Mouse (Mus musculus) gastrocnemius, postnatal 25 days (tissue): Measurements from ENCODE around the gene Trim50. TPM values are rescaled to one million over a fixed set of nuclear protein-coding genes. Genes with fewer than 3 reads are reported as not detected.
"Not testable (repeated sequence)": the region's sequence is repeated elsewhere in the genome, so short reads cannot be mapped to it uniquely, and the experiment has no call there.

Experiments used
- DNase-seq: peaks from one replicate; pipeline ENCODE4 v3.0.0; 2022
- long read RNA-seq, 2 experiments: library from polyadenylated mRNA; stranded (forward); transcript quantifications; one replicate each; pipeline ENCODE4 v2.0.0; 2021
- total RNA-seq, 2 experiments: library from RNA; stranded (reverse); gene quantifications; 1 replicate in 1 of 2; 2 replicates in 1 of 2; pipeline ENCODE4 v1.2.3; 2021

Trim50 gene
- not detected for total RNA-seq
- long read RNA-seq, experiment 1, result 0 reads
- long read RNA-seq, experiment 2, result 0 reads

DNA sequence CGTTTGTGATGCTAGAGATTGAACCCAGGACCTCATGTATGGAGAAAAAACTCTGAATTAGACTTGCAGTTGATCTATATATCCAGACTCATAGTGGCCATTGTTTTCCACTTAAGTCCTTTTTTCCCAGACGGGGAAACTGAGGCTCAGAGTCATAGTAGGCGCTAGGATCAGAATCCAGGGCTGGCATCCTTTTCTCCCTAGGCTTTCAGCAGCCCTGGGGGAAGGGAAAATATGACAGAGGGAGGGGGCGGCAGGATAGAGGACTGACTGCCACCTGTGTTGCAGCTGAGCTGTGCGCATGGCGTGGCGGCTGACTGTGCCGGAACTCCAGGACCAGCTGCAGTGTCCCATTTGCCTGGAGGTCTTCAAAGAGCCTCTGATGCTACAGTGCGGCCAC lies at the start of gene Trim50:
TSS of gene Trim50 (plus strand) at position 301 of the 400 bp plus-strand sequence.
- no peak for DNase-seq

DNA sequence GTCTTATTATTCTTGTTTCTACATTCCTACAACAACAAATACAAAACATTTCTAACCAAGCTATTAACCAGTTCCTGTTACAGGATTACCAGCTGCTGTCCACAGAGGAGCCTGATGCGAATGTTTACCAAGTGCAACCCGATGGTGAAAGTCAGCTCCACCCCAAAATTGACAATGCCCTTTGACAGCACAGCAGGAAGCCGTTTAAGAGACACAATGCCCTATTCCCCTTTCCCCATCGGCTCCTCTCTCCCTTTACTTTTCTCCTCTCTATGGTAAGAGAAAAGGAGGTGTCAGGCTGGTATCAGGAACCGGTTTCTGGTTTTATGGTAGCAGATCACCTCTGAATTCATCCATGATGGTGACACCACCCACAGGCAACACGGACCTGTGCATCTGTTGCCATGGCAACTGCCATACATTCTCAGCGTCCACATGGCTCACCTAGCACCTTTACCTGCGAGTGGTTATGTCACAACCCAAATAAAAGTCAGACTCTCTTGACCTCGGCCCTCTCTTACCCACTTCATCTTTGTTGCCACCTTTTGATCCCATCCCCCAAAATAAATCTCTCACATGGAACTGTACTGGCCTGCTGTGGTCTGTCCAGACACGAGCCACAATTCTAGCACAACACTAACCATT lies 46.7 kb upstream of the Trim50 start:
- no peak for DNase-seq

DNA sequence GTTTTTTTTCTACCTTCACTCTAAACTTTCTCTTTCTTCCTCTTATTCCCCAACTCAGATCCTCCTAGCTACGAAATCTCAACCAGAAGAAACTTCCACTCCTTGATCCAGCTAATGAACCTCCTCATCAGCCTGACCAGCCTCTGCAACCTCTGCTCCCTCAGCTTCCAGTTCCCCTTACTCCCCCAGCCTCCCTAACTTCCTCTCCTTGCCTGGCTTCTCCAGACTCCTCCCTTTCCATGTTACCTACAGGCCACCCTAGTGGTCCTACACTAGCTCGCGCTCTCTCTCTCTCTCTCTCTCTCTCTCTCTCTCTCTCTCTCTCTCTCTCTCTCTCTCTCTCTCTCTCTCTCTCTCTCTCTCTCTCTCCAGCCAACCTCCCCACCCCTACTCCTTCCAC lies 36.9 kb upstream of the Trim50 start:
- DNase-seq, result no peak

DNA sequence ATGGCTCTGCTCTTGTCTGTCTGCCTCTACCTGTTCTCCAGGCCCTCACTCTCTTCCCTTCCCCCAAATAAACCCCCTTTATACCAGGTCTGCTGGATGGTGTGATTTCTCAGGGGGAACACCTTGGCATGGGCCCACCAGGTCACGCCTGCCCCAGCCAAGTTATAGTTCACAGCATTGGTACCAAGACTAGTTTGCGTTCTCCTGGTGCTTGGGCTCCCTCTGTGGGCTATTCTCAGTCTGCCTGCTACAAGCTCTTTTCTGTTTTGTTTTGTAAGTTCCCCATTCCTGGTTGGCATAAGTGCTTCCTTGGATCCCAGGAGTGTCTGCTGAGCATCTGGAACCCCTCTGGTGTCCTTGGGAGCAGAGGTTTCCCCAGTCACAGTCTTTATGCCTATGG lies 33.2 kb upstream of the Trim50 start:
- DNase-seq, result no peak

DNA sequence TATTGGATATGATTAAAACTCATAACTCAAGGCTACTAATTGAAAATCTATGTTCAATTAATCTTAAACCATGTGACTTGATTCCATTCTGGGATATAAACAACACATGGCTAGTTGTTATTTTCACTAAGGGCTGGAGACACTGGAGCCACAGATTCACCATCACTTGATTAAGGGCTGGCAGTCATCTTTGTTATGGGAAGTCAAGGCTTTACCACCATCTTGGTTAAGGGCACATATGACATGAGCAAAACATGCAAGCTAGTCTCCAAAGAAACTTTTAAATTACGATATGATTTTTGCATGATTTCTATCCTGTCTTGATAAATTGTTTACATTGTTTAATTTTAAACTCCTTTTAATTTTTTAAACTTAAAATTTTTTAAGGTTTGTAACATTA lies 30.9 kb upstream of the Trim50 start:
- DNase-seq, result no peak

DNA sequence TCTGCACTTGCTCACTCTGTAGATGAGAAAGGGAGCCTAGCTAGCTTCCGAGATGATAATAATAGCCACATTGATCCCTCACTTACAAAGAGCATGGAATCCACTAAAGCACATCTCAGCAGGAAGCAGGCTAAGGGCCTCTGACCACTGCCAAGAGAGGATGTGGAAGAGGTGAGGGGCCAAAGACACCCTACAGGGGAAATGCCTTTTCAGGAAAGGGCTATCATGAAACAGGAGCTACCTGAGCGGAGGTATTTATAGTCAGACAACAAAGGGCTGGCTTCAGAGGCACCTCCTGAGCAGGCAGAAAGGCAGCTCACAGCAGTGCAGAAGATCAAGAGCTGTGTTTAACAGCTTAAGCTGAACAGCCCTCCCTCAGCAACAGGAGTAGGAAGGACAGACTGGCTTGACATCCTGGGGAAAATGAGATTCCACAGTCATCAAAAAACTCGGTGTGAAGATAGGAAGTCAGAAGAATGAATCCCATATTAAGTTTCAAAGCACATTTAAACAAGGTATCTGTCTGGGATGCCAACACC lies 26.9 kb upstream of the Trim50 start:
- DNase-seq, result no peak

DNA sequence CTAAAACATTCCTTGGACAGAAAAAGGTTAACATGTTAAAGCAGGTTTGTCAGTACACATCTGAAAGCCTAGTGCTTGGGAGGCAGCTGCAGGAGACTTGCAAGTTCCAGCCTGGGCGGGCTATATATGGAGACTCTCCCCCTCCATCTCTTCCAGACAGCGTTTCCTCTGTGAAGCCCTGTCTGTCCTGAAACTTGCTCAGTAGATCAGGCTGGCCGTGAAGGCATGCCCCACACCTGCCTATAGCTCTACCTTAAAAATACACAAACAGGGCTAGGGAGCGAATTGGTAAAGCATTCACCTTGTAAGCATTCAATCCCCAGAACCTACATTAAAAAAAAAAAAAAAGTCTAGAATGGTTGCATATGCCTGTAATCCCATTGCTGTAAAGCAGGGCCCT lies 23.6 kb upstream of the Trim50 start:
- no peak for DNase-seq

DNA sequence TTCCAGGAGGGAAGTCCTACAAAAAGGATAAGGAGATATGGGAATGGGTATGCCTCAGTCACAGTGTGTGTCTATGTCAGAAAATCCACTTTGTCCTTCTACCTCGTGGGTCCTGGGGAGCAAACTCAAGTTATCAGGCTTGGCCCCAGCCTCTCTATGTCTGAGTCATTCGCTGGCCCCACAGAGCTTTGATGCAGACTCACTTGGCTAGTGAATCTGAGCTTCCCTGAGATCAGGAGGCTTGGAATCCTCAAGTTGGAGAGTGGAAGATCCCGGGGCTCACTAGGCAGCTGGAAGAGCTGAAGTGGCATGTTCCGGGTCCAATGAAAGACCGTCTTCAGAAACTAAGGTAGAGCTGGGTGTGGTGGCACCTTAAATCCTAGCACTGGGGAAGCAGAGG lies 22.9 kb upstream of the Trim50 start:
- no peak for DNase-seq

DNA sequence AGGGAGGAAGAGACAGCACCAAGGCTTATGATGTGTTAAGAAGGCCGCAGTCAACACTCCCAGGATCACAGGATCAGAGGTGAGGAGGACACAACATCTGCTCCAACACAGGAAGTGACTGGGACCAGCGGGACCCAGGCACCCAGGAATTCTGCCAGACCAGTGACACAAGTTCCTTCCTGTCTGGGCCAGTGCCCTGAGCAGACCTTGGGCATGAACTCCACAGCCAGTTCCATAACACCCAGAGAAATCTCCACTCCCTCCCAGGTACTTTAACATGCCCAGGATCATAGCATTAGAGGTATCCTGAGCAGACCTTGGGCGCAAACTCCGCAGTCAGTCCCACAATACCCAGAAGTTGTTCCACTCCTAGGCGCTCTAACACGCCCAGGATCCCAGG lies 21.9 kb upstream of the Trim50 start:
- DNase-seq, result no peak

DNA sequence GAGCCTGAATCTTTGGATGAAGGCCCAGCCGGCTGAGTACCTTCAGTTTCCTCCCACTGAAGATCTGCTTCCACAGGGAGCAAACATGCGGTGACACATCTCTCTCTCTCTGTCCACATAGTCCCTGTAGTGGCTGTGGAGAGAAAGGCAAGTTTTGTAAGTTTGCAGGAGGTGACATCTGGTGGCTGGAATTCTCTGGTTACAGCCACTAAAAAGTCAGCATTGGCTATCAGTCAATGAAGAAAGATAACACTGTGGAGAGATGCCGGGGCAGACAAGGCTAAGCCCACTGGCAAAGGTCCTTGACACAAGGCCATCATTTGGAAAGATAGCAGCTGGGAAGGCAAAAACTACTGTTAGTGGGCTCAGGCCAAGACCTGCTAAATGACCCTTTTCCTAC lies 15.5 kb upstream of the Trim50 start:
- no peak for DNase-seq

DNA sequence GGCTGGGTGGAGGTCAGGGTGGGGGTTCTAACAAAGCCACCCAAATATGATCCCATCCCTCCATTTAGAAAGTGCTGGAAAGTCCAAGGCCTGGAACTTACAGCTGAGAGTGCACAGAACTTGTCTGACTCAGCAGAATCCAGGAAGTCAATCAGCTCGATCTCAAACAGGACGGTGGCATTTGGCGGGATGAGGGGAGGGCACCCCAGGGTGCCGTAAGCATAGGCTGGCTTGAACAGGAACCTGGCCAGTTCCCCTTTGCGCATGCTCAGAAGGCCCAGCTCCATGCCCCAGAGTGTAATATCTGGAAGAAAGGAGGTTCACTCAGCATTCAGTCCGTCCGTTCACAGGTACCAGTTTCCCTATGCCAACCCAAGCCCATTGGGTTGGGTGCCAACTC lies 7.1 kb upstream of the Trim50 start:
- DNase-seq, result no peak

DNA sequence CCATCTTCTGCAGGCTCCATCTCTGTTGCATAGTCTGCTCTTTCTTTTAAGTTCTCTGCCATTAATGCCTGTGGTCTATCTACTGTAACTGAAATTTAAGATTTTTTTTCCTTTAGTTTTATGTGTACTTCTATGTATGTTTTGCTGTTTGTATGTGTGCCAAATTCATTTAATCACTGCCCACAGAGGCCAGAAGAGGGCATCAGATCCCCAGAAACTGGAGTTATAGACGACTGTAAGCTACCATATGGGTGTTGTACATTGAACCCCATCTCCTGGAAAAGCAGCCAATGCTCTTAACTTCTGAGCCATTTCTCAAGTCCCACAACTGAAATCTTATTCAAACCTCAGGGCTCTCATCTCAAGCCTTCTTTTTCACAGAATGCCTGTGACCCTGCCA lies 6.7 kb upstream of the Trim50 start:
- no peak for DNase-seq

DNA sequence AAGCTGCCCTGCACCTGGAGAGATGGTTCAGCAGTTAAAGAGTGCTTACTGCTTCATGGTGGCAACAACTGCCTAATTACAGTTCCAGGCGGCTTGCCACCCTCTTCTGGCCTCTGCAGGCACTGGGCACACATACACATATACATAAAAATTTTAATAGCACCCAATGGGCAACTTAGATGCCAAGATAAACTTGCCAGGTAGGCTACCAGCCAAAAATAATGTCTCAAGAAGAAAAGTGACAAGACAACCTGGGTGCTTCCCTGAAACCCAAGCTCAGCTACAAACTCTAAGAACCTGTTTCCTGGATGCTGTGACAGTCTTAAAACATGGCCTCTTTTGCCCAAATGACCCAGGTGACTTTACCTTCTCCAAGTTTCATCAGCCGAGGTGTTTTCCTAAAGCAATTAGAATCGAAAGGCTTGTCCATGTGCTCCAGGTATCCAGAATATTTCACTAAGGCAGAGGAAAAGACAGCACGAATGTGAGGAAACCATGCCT lies 5.5 kb upstream of the Trim50 start:
- DNase-seq, result no peak

DNA sequence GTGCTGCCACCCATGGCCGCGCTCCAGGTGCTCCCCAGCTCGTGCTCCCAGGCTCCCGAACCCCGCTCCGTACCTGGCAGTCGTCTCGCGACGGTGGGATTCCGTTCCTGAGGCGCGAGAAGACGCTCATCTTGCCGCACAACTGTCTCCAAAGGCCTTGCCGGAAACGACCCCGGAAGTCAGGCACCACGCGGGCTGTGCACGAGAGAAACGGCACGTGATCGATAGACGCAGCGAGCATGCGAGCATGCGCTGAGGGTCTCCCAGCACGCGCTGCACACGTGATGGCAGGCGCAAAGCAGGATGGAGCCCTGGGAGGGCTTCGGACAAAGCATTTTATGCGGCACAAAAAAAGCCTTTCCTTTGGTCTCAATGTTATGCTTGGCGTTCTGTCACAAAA lies 3.2 kb upstream of the Trim50 start, which contains the start of gene Fkbp6:
TSS of gene Fkbp6 (minus strand) at position 183 of the 400 bp plus-strand sequence.
- DNase-seq, result no peak

DNA sequence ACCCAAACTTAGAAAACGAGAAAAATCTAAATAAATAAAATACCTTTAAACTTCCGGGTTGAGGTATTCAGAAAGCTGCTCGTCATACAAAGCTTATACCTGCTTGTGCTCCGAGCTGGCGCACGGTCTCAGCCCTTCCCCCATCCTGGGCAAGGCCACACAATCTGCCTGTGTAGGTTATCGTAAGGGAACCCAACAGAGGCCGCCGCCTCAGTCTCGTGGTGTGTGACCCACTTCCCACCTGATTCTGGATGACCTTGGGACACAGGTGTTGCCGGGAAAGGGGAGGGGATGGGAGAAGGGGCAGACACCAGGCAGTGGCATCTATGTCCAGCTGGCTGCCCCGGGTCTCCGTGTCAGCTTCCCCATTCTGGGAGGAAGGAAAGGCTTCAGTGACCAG lies 1.5 kb upstream of the Trim50 start:
- no peak for DNase-seq

DNA sequence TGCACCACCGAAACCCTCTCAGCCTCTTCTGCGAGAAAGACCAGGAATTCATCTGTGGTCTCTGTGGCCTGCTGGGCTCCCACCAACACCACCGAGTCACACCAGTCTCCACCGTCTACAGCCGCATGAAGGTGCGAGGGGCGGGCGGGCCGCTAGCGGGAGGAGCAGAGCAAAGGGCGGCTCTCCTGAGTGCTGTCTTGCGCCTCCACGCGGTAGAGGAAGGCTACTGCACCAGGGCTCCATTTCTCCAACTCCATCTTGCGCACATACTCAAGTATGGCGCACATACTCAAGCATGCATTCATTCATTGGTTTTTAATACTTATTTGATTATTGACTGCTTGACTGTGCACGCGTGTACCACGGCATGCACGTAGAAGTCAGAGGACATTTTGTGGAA lies 469 bp downstream of the Trim50 start:
- DNase-seq, result no peak

DNA sequence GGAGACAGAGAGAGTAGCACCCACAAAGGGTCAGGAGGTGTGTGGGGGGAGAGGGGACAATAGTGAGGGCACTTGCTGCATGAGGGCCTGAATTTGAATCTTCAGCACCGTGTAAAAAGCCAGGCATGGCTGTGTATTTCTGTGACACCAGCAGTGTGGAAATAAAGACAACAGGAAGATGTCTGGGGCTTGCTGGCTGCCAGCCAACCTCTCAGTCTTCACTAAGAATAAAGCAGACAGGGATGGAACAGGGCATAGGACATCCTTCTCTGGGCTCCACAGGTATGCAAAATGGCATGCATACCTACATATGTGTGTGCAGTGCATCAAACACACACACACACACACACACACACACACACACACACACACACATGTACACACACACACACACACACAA lies 3.0 kb downstream of the Trim50 start:
- DNase-seq, result no peak

DNA sequence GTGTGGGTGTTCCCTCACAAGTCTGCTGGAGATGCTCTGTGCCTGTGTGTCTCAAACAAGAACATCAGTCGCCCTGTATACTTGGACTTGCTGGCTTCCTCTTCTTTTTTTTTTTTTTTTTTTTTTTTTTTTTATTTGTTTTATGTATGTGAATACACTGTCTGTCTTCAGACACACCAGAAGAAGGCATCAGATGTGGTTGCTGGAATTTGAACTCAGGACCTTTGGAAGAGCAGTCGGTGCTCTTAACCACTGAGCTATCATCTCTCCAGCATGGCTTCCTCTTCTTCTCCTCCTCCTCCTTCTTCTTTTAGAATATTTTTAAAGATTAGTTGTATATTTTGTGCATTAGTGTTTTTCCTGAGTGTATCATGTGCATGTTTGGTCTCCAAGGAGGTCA lies 4.5 kb downstream of the Trim50 start:
- DNase-seq, result peak; percentile 45

DNA sequence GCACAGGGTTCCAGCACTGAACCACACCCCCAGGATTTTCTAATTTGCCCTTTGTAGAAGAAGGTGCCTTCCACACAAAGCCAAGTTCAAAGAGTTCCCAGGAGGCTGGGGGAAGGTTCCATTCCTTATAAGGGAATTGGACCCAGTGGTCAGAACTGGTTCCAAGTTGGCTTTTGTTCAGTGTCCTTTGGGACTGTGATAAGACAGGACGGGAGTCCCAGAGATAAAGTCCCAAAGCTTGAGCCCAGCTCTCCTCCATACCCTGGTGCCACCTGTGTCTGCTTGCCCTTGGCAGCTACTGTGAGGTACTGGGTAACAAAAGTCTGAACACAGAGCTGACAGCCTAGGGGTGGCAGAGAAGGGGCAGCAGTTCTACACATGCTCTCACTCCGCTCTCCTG lies 6.7 kb downstream of the Trim50 start:
- no peak for DNase-seq

DNA sequence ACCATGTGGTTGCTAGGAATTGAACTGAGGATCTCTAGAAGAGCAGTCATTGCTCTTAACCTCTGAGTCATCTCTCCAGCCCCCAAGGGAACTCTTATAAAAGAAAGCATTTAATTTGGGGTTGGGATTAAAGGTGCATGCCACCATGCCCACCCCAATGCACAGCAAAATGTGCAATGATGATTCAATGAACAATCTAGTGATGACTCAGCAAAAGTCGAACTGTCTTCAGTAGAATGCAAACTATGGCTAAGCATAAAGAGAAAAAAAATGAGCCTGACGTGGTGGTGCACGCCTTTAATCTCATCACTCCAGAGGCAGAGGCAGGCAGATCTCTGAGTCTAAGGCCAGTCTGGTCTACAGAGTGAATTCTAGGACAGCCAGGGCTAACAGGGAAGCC lies 9.5 kb downstream of the Trim50 start:
- DNase-seq, result no peak

DNA sequence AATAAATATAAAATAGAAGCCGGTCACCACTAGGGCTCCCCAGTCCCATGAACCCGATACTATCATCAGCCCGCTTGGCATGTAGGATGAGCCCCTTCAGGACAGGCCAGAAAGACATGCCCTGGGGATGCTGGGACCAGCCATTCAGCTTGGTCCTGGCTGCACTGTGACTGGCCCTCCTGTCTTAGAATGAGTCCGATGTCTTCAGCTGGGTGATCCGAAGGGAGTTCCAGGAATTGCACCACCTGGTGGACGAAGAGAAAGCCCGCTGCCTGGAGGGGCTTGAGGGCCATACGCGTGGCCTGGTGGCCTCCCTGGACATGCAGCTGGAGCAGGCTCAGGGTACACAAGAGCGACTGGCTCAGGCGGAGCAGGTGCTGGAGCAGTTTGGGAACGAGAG lies 10.4 kb downstream of the Trim50 start:
- DNase-seq, result no peak

DNA sequence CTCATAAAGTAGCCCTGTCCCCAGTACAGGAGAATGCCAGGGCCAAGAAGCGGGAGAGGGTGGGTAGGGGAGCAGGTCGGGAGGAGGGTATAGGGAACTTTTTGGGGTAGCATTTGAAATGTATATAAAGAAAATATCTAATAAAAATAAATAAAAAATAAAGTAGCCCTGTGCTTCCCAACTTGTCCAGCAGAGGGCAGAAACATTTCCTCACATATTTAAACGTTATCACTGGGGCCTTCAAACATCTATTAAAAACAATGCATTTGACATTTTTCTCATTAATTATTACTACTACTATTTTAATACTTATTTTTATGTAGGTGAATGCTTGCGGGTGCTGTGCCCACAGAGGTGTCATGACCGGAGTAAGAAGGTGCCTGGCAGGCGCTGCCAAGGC lies 14.7 kb downstream of the Trim50 start:
- DNase-seq, result no peak

DNA sequence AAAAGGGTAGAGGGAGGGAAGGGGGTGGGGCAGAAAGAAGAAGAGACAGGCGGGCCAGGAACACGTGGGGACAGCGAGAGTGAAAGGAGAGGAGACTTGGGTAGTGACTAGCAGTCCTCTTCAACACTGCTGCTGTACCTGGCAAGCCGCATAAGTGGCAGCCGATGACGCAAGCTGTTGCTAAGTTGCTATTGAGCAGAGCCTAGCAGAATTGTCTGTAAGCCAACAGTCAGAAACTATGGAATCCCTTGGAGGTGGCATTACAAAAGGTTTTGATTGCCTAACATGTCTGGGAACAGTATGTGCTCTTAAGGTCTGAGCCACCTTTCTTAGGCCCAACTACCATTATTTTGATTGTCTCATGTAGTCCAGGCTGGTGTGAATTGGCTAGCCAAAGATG lies 15.2 kb downstream of the Trim50 start:
- DNase-seq, result no peak

DNA sequence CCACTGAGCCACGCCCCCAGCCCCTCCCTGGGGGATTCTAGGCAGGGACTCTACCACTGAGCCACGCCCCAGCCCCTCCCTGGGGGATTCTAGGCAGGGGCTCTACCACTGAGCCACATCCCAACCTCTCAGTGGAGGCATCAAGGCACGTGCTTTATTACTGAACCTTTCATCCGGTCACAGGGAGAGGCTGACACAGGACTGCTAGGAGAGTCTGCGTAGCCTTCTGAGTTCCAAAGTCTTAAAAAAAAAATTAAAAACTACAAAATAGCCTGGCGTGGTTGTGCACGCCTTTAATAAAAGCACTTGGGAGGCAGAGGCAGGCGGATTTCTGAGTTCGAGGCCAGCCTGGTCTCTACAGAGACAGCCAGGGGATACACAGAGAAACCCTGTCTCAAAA lies 16.1 kb downstream of the Trim50 start:
- DNase-seq, result not testable (repeated sequence)
